Mouse (Mus musculus) small intestine, adult 2 months (tissue): ENCODE data around the gene Vpreb2.

Experiments
- CTCF ChIP-seq: fragments of 200-500 bp; IDR thresholded peaks from 2 replicates; pipeline ENCODE4 v1.5.1; 2012; ENCODE audit warnings: low read depth, mild to moderate bottlenecking, control low read depth, inconsistent platforms, low read length, moderate library complexity, mixed read lengths; ENCODE audit not compliant: insufficient replicate concordance, insufficient read length; ENCODE audit errors: extremely low read depth
- POLR2A ChIP-seq: fragments of 200-500 bp; IDR thresholded peaks from 2 replicates; pipeline ENCODE4 v1.6.1; 2012; ENCODE audit warnings: low read depth, mild to moderate bottlenecking, control low read depth, inconsistent platforms, low read length, moderate library complexity

GRCm38 (mm10) chr16:17987703-17988102, 7.5 kb downstream of the Vpreb2 start:
- no peak for TF ChIP-seq CTCF
- TF ChIP-seq POLR2A, result no peak
